Mouse (Mus musculus): ENCODE data around the gene Asic2. TPM values are rescaled to one million over a fixed set of nuclear protein-coding genes. Genes with fewer than 3 reads are reported as not detected.
"Not testable (repeated sequence)": the region's sequence is repeated elsewhere in the genome, so short reads cannot be mapped to it uniquely, and the experiment has no call there.

Asic2 gene
- total RNA-seq, 2 experiments from 2014 or later: 64.6 to 65.7 TPM

DNA sequence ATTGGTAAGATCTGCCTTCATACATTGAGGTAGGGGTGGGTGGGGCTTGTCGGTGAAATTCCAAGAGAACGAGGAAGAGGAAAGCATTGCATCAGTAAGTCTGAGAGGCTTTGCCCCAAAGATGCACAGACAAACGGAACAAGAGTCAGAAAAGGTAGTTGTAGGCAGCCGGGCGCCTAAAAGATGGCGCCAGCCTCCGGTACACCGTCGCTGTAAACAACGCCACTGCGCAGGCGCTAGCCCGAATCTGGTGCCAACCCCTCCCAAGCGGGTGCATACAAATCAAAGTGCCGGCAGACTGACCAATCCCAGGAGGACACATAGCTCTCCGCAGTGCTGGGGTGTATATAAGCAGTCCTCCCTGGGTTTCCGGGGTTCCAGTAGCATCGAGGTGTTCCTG is 727.1 kb downstream of the Asic2 start:
- DNase-seq (ENCODE audit: low spot score in 2 of 2): not testable (repeated sequence)

GRCm38 (mm10) chr11:81239966-81240681 is 728.1 kb downstream of the Asic2 start:
- DNase-seq (ENCODE audit: low spot score in 2 of 2): peak; percentile 28 to 29

- DNase-seq (ENCODE audit: low spot score in 2 of 2): no peak
These were observed 729.2 kb downstream of the Asic2 start for GRCm38 (mm10) chr11:81239091-81239490.

DNA sequence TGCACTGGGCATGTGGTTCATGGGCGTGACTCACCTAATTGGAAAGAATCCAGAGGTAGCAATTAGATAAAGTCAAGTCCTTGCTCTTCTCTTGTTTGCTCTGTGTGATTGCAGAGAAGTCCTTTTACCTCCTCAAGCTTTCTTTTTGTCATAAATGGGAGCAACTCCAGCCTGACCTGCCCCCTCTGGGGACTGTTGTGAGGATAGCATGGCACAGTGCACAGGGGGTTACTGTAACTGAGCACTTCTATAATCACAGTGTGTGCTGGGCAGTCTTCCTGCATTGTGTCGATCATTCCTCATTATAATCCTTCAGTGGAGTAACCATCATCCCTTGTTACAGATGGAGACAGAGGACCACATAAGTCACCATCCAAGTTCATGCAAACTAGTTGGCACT is 732.2 kb downstream of the Asic2 start:
- DNase-seq (ENCODE audit: low spot score in 2 of 2): no peak

DNA sequence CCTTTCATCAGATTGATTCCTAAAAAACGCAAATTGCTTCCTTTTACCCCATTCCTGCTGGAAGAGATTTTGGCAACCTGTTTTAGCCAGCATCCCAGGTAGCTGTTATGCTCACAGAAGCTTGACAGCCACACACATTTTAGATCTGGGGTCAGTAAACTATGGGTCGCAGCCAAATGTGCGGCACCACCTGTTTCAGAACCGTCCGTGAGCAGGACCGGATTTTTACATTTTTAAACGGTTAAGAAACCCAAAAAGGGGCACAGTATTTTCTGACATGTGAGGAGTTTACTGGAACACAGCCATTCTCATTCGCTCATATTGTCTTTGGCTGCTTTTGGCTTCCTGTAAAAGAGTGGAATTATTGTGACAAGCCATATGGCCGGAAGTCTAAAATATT is 744.9 kb downstream of the Asic2 start:
- no peak for DNase-seq (ENCODE audit: low spot score in 2 of 2)

DNA sequence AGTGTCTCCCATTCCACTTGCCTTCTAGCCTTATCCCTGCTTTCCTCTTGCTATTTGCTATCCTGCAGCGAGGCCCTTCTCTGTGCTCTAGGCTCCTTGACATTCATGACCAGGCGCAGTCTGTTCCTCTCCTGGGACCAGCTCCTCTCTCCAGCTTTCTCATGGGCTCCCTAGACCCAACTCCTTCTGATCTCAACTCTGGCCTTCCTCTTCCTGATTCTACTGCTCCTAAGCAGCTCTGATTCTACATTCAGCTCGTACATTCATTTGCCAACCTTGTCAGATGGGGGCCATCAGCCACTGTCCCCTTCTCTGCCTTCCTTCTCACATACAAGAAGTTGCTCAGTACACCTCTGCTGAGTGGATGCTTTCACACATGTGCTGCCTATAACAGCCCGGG is 747.5 kb downstream of the Asic2 start:
- DNase-seq (ENCODE audit: low spot score in 2 of 2): no peak

GRCm38 (mm10) chr11:81205471-81205870 is 762.8 kb downstream of the Asic2 start:
- no peak for DNase-seq (ENCODE audit: low spot score in 2 of 2)

DNA sequence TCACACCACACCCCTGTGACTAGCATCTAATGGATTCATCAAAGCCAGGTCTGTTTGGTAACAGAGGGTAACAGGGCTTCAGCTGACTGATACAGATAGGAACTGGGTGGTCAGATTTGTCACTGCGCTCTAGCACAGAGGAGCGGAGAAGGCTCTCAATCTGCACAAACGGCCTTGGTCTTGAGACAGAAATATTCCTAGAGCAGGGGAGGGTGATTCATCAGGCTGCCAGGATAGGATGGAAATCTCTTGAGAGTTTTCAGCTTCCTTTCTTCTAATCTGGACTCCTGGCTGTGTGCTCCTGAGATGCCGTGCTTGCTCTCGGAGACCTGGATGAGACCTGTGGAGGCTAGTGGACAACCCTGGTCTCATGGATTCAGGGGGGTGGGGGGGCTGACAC is 765.7 kb downstream of the Asic2 start:
- DNase-seq (ENCODE audit: low spot score in 2 of 2): no peak

GRCm38 (mm10) chr11:81193856-81194255 is 774.4 kb downstream of the Asic2 start:
- no peak for DNase-seq (ENCODE audit: low spot score in 2 of 2)

DNA sequence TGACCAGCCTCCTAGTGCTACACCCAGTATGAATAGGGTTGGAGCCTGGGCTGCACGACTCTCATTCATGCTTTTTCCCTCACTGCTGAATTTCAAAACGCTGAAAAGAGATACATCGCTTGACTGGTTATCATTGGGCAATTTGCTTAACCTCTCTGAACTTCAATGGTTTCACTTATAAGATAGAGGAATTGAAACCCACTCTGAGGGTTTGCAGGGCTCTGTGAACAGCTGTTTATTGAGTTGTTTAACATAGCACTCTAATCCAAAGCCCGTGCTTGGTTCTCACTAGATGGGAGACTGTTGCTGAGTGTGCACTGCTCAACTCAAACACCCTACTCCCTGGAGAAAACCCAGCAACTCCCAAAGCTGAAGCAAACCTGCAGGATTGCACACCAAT is 776.1 kb downstream of the Asic2 start:
- DNase-seq (ENCODE audit: low spot score in 2 of 2): no peak

GRCm38 (mm10) chr11:81189103-81189502 is 779.2 kb downstream of the Asic2 start:
- peak; percentile 36 to 44 for DNase-seq (ENCODE audit: low spot score in 2 of 2)

- peak; percentile 34 to 42 for DNase-seq (ENCODE audit: low spot score in 2 of 2)
These were observed 780.4 kb downstream of the Asic2 start for GRCm38 (mm10) chr11:81187851-81188250.

DNA sequence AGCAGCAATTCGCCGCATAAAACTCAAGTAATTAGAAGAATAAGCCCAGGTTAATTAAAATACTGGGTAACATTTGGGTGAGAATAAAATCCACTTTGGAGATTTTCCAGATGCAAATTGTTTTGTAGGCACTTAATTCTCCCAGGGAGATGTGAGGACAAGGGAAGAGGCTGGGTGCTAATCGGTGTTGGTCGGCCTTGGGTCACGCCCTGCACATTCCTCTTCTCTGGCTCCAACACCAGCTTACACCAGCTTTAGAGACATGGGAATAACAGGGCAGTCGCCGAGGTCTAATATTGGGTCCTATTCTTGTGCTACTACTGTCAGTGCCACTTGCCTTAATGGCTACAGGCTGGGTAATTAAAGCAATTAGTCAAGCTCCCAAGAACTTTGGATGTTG is 783.5 kb downstream of the Asic2 start:
- no peak for DNase-seq (ENCODE audit: low spot score in 2 of 2)

GRCm38 (mm10) chr11:81164890-81165289 is 803.4 kb downstream of the Asic2 start:
- DNase-seq (ENCODE audit: low spot score in 2 of 2): no peak

DNA sequence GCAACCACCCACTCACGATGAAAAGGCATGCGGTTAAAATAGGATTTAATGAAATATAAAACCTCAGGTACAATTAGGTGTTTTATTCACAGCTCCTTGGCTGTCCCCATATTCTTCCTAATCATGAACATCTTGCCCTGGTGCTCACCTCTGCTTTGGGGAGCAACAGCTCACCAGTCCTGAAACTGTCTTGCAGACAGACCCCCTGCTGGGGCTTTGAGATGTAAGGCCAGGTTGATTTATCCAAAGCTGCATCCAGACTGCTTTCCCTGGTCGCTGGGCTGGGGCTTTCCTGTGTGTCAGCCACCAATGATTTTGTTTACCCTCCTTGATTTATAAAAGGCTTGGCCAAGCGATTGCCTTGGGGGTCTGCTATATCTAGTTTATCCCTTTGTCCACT is 805.2 kb downstream of the Asic2 start:
- DNase-seq (ENCODE audit: low spot score in 2 of 2): no peak

DNA sequence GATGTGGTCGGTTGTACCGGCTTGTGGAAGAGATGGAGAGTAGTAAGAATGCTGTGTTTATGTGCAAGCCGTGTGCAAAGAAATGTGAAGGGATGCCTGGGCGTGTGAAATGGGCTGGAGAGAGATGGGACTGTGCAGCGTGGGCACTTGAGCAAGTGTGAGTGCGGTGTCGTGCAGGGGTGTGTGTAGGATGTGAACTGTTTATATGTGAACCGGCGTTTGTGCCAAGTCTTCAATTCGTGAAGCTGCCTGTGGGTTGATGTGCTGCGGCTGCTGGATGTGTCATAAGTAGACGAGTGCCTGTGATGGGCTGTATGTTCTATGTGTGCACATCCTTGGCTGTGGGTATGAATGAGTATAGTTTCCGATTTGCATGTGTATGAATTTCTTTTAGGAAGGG is 814.4 kb downstream of the Asic2 start:
- DNase-seq (ENCODE audit: low spot score in 2 of 2): peak; percentile 76 to 88

- peak; percentile 63 to 84 for DNase-seq (ENCODE audit: low spot score in 2 of 2)
These were observed 815.0 kb downstream of the Asic2 start for GRCm38 (mm10) chr11:81153161-81153840.

DNA sequence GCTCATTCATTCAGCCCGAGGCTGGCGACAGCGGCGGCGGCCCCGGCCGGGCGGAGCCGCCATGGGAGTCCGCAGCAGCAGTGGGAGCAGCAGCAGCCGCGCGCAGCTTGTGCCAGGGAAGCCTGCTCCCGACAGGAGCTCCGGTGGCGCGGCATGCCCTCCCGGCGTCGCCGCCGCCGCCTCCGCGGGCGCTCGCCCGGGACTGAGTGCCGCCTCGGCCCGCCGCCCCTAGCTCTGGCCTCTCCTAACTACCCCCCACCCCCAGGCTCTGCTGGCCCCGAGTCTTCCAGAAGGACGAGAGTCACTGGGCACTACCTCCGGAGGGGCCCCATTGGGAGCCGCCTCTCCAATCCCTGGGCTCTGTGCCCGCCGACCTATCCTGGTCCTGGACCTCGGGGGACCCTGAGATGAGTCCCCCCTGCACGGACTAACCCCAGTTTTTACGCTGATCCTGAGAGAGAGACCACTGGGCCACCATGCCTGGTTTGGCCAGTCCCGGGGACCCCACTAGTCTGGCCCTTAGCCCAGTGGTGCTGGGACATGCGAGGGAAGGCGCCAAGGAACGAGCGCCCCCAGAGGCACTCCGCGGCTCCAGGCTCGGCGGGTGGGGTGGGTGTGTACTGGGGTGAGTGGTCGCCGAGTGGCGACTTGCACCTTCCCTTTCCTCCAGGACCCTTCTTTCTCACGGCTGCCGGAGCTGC is 815.6 kb downstream of the Asic2 start:
- DNase-seq (ENCODE audit: low spot score in 2 of 2): peak; percentile 66 to 78

DNA sequence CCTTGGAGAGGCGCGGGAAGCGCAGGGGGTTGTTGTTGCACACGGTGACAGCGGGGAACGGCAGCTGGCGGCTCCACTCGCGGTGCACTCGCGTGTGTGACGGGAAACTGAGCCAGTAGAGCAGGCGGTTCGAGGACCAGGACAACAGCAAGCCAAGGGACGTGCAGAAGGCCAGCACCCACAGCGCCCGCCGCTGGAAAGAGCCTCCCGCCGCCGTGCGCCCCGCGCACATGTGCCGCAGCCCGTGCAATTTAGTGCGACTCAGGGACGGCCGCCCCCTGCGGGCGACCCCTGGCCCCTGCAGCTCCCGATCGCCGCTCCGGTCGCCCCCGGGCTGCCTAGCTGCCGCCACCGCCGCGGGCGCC is 816.3 kb downstream of the Asic2 start:
- peak; percentile 43 to 73 for DNase-seq (ENCODE audit: low spot score in 2 of 2)

GRCm38 (mm10) chr11:81151286-81152020 is 816.8 kb downstream of the Asic2 start:
- DNase-seq (ENCODE audit: low spot score in 2 of 2): no peak

GRCm38 (mm10) chr11:81150621-81151020 is 817.6 kb downstream of the Asic2 start:
- DNase-seq (ENCODE audit: low spot score in 2 of 2): peak in 1 of 2 experiments; percentile 12

DNA sequence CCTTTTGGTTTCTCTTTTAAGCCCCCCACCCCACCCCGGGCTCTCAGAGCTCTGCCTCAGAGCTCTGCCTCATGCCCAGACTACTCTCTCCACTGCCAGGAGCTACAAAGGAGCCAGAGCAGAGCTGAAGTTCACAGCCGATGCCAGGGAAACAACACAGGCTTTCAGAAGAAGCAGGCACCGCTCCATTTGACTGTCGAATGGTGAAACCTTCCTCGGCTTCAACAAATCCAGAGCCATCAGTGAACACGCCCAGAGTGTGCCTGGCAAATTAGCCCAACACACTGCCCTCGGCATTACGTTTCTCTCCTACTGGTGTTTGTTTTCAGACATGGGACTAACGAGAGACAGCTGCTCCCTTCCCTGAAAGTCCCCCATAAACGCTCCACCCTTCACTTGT is 819.8 kb downstream of the Asic2 start:
- DNase-seq (ENCODE audit: low spot score in 2 of 2): peak in 1 of 2 experiments; percentile 42
